Mouse (Mus musculus) erythroblast, embryonic 14.5 days (primary cell): ENCODE data around the gene Gabarap.

Experiments used
- GATA1 ChIP-seq: IDR thresholded peaks from 2 replicates; pipeline ENCODE4 v1.6.1; 2012; ENCODE audit warnings: low read length, inconsistent platforms, mixed read lengths
- TAL1 ChIP-seq: IDR thresholded peaks from 3 replicates; pipeline ENCODE4 v1.6.1; 2012; ENCODE audit warnings: low read length, inconsistent platforms, mixed read lengths

DNA sequence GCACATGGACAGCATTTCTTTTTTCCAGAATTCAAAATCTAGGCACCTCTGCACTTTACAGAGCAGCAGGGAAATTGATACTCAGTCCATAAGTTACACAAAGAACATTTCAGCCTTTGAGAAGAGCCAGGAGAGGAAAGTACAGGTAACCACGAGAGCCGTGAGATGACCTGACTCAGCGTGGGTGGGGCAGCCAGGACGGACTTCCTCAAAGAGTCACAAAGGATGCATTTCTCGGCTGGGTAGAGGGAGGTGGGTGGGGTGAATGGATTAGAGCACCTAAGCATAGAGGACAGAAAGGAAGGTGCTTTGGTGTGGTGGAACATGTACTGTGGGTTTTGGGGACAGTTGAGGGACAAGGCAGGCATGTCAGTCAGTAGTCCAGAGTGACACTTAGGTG is 29.1 kb upstream of the Gabarap start:
- TF ChIP-seq GATA1 = no peak
- no peak for TF ChIP-seq TAL1
